Mouse (Mus musculus) frontal cortex, postnatal 36 days (tissue): ENCODE data around the gene C5ar1.
"Not testable (repeated sequence)": the region's sequence is repeated elsewhere in the genome, so short reads cannot be mapped to it uniquely, and the experiment has no call there.

Experiments
- DNase-seq, 2 experiments: peaks; one replicate each; pipeline ENCODE4 v3.0.0; 2022; ENCODE audit warnings: low spot score in 2 of 2

C5ar1 gene

GRCm38 (mm10) chr7:16259110-16259590 lies at the start of gene C5ar1:
Gene C5ar1, minus strand, starts transcription at chr7:16259540.
- DNase-seq: no peak

- no peak for DNase-seq
These were observed 49.4 kb upstream of the C5ar1 start for GRCm38 (mm10) chr7:16308555-16309317.

GRCm38 (mm10) chr7:16308093-16308492 lies 48.8 kb upstream of the C5ar1 start, which contains the start of gene Bbc3:
Gene Bbc3, plus strand, starts transcription at chr7:16308393.
- not testable (repeated sequence) for DNase-seq

GRCm38 (mm10) chr7:16307141-16307540 lies 47.8 kb upstream of the C5ar1 start:
- DNase-seq: not testable (repeated sequence)

GRCm38 (mm10) chr7:16299419-16300035 lies 40.2 kb upstream of the C5ar1 start:
- DNase-seq: peak; percentile 94 to 96

- DNase-seq: no peak
These were observed 39.6 kb upstream of the C5ar1 start for GRCm38 (mm10) chr7:16298927-16299326.

GRCm38 (mm10) chr7:16297616-16298015 lies 38.3 kb upstream of the C5ar1 start:
- DNase-seq: no peak

- DNase-seq: peak; percentile 63 to 68
These were observed 37.5 kb upstream of the C5ar1 start for GRCm38 (mm10) chr7:16296766-16297390.

GRCm38 (mm10) chr7:16296146-16296545 lies 36.8 kb upstream of the C5ar1 start:
- no peak for DNase-seq

- peak; percentile 76 to 85 for DNase-seq
These were observed 36.1 kb upstream of the C5ar1 start for GRCm38 (mm10) chr7:16295321-16295900.

GRCm38 (mm10) chr7:16294837-16295236 lies 35.5 kb upstream of the C5ar1 start:
- peak; percentile 94 to 96 for DNase-seq

GRCm38 (mm10) chr7:16294346-16294745 lies 35.0 kb upstream of the C5ar1 start:
- no peak for DNase-seq

- no peak for DNase-seq
These were observed 28.5 kb upstream of the C5ar1 start for GRCm38 (mm10) chr7:16287791-16288190.

GRCm38 (mm10) chr7:16287016-16287415 lies 27.7 kb upstream of the C5ar1 start:
- no peak for DNase-seq

GRCm38 (mm10) chr7:16286026-16286961 lies 27.0 kb upstream of the C5ar1 start, which contains the start of gene Ccdc9:
Gene Ccdc9, minus strand, starts transcription at chr7:16286795.
- peak; percentile 98 for DNase-seq

GRCm38 (mm10) chr7:16285450-16286025 lies 26.2 kb upstream of the C5ar1 start:
- peak; percentile 28 to 36 for DNase-seq

- DNase-seq: no peak
These were observed 25.6 kb upstream of the C5ar1 start for GRCm38 (mm10) chr7:16284904-16285303.

- no peak for DNase-seq
These were observed 24.7 kb upstream of the C5ar1 start for GRCm38 (mm10) chr7:16284001-16284400.

GRCm38 (mm10) chr7:16282334-16282733 lies 23.0 kb upstream of the C5ar1 start:
- DNase-seq: no peak

- DNase-seq: no peak
These were observed 21.4 kb upstream of the C5ar1 start for GRCm38 (mm10) chr7:16280721-16281120.
